Mouse (Mus musculus): Measurements from ENCODE around the gene Spsb4. TPM values are rescaled to one million over a fixed set of nuclear protein-coding genes. Genes with fewer than 3 reads are reported as not detected.

The Spsb4 gene
- polyA plus RNA-seq, 1 experiment from 2014 or later: 8.4 TPM

GRCm38 (mm10) chr9:97024451-97024850 is 5.8 kb upstream of the Spsb4 start:
- WGBS (ENCODE audit: missing documents): 94% methylated on average over 7 of the region's 7 CpGs
- H3K79me2 ChIP-seq (ENCODE audit: inconsistent target): no peaks in the 10 kb centered on the region
- H3K4me3 ChIP-seq (ENCODE audit: inconsistent target): no peak overlapping the region

GRCm38 (mm10) chr9:97022948-97023347 is 4.3 kb upstream of the Spsb4 start:
- Histone ChIP-seq H3K27ac (no peak overlapping the region), H3K36me3 (ENCODE audit: inconsistent target) (no peaks in the 10 kb centered on the region), H3K4me3 (ENCODE audit: inconsistent target) (no peak overlapping the region), H3K79me2 (ENCODE audit: inconsistent target) (no peaks in the 10 kb centered on the region)
- WGBS (ENCODE audit: missing documents): 90% methylated on average over 4 of the region's 4 CpGs

More at GRCm38 (mm10) chr9:97024451-97024850, 5.8 kb upstream of the Spsb4 start:
- Histone ChIP-seq H3K36me3 (ENCODE audit: inconsistent target) (no peaks in the 10 kb centered on the region), H3K27ac (no peak overlapping the region)

GRCm38 (mm10) chr9:97022371-97022770 is 3.7 kb upstream of the Spsb4 start:
- no peaks in the 10 kb centered on the region for H3K79me2 ChIP-seq (ENCODE audit: inconsistent target)
- no peak overlapping the region for H3K4me3 ChIP-seq (ENCODE audit: inconsistent target)
- H3K27ac ChIP-seq: no peak overlapping the region
- 92% methylated on average over 5 of the region's 5 CpGs for WGBS (ENCODE audit: missing documents)
- no peaks in the 10 kb centered on the region for H3K36me3 ChIP-seq (ENCODE audit: inconsistent target)

GRCm38 (mm10) chr9:97020152-97020551 is 1.5 kb upstream of the Spsb4 start:
- Histone ChIP-seq H3K79me2 (ENCODE audit: inconsistent target) (no peaks in the 10 kb centered on the region), H3K27ac (0 out of 2 replicates have a peak overlapping the region, but pooled peaks have one; percentile 12), H3K4me3 (ENCODE audit: inconsistent target) (no peak overlapping the region), H3K36me3 (ENCODE audit: inconsistent target) (no peaks in the 10 kb centered on the region)
- WGBS (ENCODE audit: missing documents): 25% methylated on average over 8 of the region's 8 CpGs

- Histone ChIP-seq H3K79me2 (ENCODE audit: inconsistent target) (no peaks in the 10 kb centered on the region), H3K36me3 (ENCODE audit: inconsistent target) (no peaks in the 10 kb centered on the region), H3K4me3 (ENCODE audit: inconsistent target) (no peak overlapping the region), H3K27ac (no peak overlapping the region)
- 49% methylated on average over 2 of the region's 2 CpGs for WGBS (ENCODE audit: missing documents)
These were observed 1.0 kb upstream of the Spsb4 start for GRCm38 (mm10) chr9:97019686-97020085.

GRCm38 (mm10) chr9:97019231-97019630 is 588 bp upstream of the Spsb4 start:
- no peak overlapping the region for H3K4me3 ChIP-seq (ENCODE audit: inconsistent target)
- no peak overlapping the region for H3K27ac ChIP-seq
- WGBS (ENCODE audit: missing documents): 29% methylated on average over 11 of the region's 11 CpGs
- H3K36me3 ChIP-seq (ENCODE audit: inconsistent target): no peaks in the 10 kb centered on the region
- H3K79me2 ChIP-seq (ENCODE audit: inconsistent target): no peaks in the 10 kb centered on the region

GRCm38 (mm10) chr9:97017811-97018641 is 617 bp downstream of the Spsb4 start:
- Histone ChIP-seq H3K4me3 (ENCODE audit: inconsistent target) (peak overlapping the region; percentile 30), H3K36me3 (ENCODE audit: inconsistent target) (no peaks in the 10 kb centered on the region), H3K79me2 (ENCODE audit: inconsistent target) (no peaks in the 10 kb centered on the region), H3K27ac (no peak overlapping the region)
- under 1% methylated on average over 61 of the region's 62 CpGs for WGBS (ENCODE audit: missing documents)

GRCm38 (mm10) chr9:97017121-97017810 is 1.4 kb downstream of the Spsb4 start:
- H3K79me2 ChIP-seq (ENCODE audit: inconsistent target): no peaks in the 10 kb centered on the region
- no peak overlapping the region for H3K27ac ChIP-seq
- 5% methylated on average over 34 of the region's 34 CpGs for WGBS (ENCODE audit: missing documents)
- H3K36me3 ChIP-seq (ENCODE audit: inconsistent target): no peaks in the 10 kb centered on the region
- peak overlapping the region; percentile 30 for H3K4me3 ChIP-seq (ENCODE audit: inconsistent target)

- Histone ChIP-seq H3K79me2 (ENCODE audit: inconsistent target) (no peaks in the 10 kb centered on the region), H3K36me3 (ENCODE audit: inconsistent target) (no peaks in the 10 kb centered on the region), H3K27ac (no peak overlapping the region), H3K4me3 (ENCODE audit: inconsistent target) (no peak overlapping the region)
- 84% methylated on average over 6 of the region's 6 CpGs for WGBS (ENCODE audit: missing documents)
These were observed 2.9 kb downstream of the Spsb4 start for GRCm38 (mm10) chr9:97015751-97016150.

GRCm38 (mm10) chr9:97013698-97014097 is 4.9 kb downstream of the Spsb4 start:
- no peak overlapping the region for H3K4me3 ChIP-seq (ENCODE audit: inconsistent target)
- WGBS (ENCODE audit: missing documents): 93% methylated on average over 6 of the region's 9 CpGs
- H3K36me3 ChIP-seq (ENCODE audit: inconsistent target): no peaks in the 10 kb centered on the region
- H3K79me2 ChIP-seq (ENCODE audit: inconsistent target): no peaks in the 10 kb centered on the region
- H3K27ac ChIP-seq: no peak overlapping the region

GRCm38 (mm10) chr9:97013153-97013552 is 5.5 kb downstream of the Spsb4 start:
- no peak overlapping the region for H3K27ac ChIP-seq
- WGBS (ENCODE audit: missing documents): 95% methylated on average over 6 of the region's 6 CpGs

GRCm38 (mm10) chr9:97011454-97012195 is 7.0 kb downstream of the Spsb4 start:
- Histone ChIP-seq H3K4me3 (ENCODE audit: inconsistent target) (no peak overlapping the region), H3K27ac (no peak overlapping the region), H3K36me3 (ENCODE audit: inconsistent target) (no peaks in the 10 kb centered on the region), H3K79me2 (ENCODE audit: inconsistent target) (no peaks in the 10 kb centered on the region)
- WGBS (ENCODE audit: missing documents): 90% methylated on average over 15 of the region's 15 CpGs

More at GRCm38 (mm10) chr9:97013153-97013552, 5.5 kb downstream of the Spsb4 start:
- H3K4me3 ChIP-seq (ENCODE audit: inconsistent target): no peak overlapping the region
- no peaks in the 10 kb centered on the region for H3K79me2 ChIP-seq (ENCODE audit: inconsistent target)
- no peaks in the 10 kb centered on the region for H3K36me3 ChIP-seq (ENCODE audit: inconsistent target)

- 98% methylated on average over 6 of the region's 6 CpGs for WGBS (ENCODE audit: missing documents)
- H3K27ac ChIP-seq: no peak overlapping the region
- H3K36me3 ChIP-seq (ENCODE audit: inconsistent target): no peaks in the 10 kb centered on the region
- no peak overlapping the region for H3K4me3 ChIP-seq (ENCODE audit: inconsistent target)
- H3K79me2 ChIP-seq (ENCODE audit: inconsistent target): no peaks in the 10 kb centered on the region
These were observed 8.2 kb downstream of the Spsb4 start for GRCm38 (mm10) chr9:97010447-97010846.

GRCm38 (mm10) chr9:97004726-97005125 is 13.9 kb downstream of the Spsb4 start:
- no peak overlapping the region for H3K4me3 ChIP-seq (ENCODE audit: inconsistent target)
- no peaks in the 10 kb centered on the region for H3K36me3 ChIP-seq (ENCODE audit: inconsistent target)
- WGBS (ENCODE audit: missing documents): 100% methylated on average over 3 of the region's 3 CpGs
- no peaks in the 10 kb centered on the region for H3K79me2 ChIP-seq (ENCODE audit: inconsistent target)
- no peak overlapping the region for H3K27ac ChIP-seq
